Mouse (Mus musculus) NIH3T3 (cell line): ENCODE measurements around the gene Acoxl.

Experiments used
- DNase-seq: peaks from one replicate; pipeline ENCODE4 v3.0.0-alpha.2; 2012; ENCODE audit warnings: low read depth

Acoxl gene

GRCm38 (mm10) chr2:127894890-127895289, 56.2 kb downstream of the Acoxl start:
- peak; percentile 41 for DNase-seq

GRCm38 (mm10) chr2:127897718-127898117, 59.0 kb downstream of the Acoxl start:
- DNase-seq, result no peak

GRCm38 (mm10) chr2:127904918-127905317, 66.2 kb downstream of the Acoxl start:
- no peak for DNase-seq

- DNase-seq, result no peak
Observed at GRCm38 (mm10) chr2:127906973-127907678, 68.5 kb downstream of the Acoxl start.

GRCm38 (mm10) chr2:127907679-127908042, 69.0 kb downstream of the Acoxl start:
- no peak for DNase-seq

- no peak for DNase-seq
Observed at GRCm38 (mm10) chr2:127908881-127909280, 70.2 kb downstream of the Acoxl start.

GRCm38 (mm10) chr2:127909790-127910189, 71.1 kb downstream of the Acoxl start:
- DNase-seq, result no peak

GRCm38 (mm10) chr2:127911579-127911978, 72.9 kb downstream of the Acoxl start:
- no peak for DNase-seq

- DNase-seq, result no peak
Observed at GRCm38 (mm10) chr2:127914047-127914446, 75.4 kb downstream of the Acoxl start.

- DNase-seq, result no peak
Observed at GRCm38 (mm10) chr2:127916804-127917410, 78.2 kb downstream of the Acoxl start.

- no peak for DNase-seq
Observed at GRCm38 (mm10) chr2:127919740-127920139, 81.1 kb downstream of the Acoxl start.

GRCm38 (mm10) chr2:127922036-127922901, 83.6 kb downstream of the Acoxl start:
- DNase-seq, result no peak

- DNase-seq, result no peak
Observed at GRCm38 (mm10) chr2:127923077-127923680, 84.5 kb downstream of the Acoxl start.

GRCm38 (mm10) chr2:127926679-127927324, 88.1 kb downstream of the Acoxl start:
- no peak for DNase-seq

- no peak for DNase-seq
Observed at GRCm38 (mm10) chr2:127927452-127928273, 89.0 kb downstream of the Acoxl start.

GRCm38 (mm10) chr2:127928279-127928678, 89.6 kb downstream of the Acoxl start:
- DNase-seq, result no peak

GRCm38 (mm10) chr2:127928871-127929270, 90.2 kb downstream of the Acoxl start:
- no peak for DNase-seq

GRCm38 (mm10) chr2:127929939-127930715, 91.5 kb downstream of the Acoxl start:
- no peak for DNase-seq

- DNase-seq, result no peak
Observed at GRCm38 (mm10) chr2:127931576-127931975, 92.9 kb downstream of the Acoxl start.

GRCm38 (mm10) chr2:127933531-127933931, 94.9 kb downstream of the Acoxl start:
- DNase-seq, result no peak
